Comparison of ENCODE assay signal across 15 mouse cellular contexts in genomic region chr11:50391272-50391960, GRCm38 (mm10). TPM values are rescaled to one million over a fixed set of nuclear protein-coding genes. Genes with fewer than 3 reads are reported as not detected.
DNase-seq lines count a peak whose midpoint lies in the region; ATAC-seq and TF ChIP-seq lines count a peak whose summit lies in the region.
"Had no signal": no experiment of that assay in that cellular context is flagged by ENCODE, and none has a peak within 500 bp of the region (broad histone marks: within the 10 kb centered on the region; RNA-seq: fewer than 3 reads in every experiment).

No protein-coding gene starts in this region.

- no peak for ATAC-seq in forebrain, embryonic 11.5 days (replicated peaks; ENCODE audit: low FRiP score)
- ATAC-seq in kidney, postnatal 0 days (replicated peaks; ENCODE audit: low FRiP score, low read depth), result 0 out of 2 replicates have a peak, but pooled peaks have one; percentile 31
- peak; percentile 80 for ATAC-seq in heart, embryonic 15.5 days (replicated peaks; ENCODE audit: insufficient number of reproducible peaks, insufficient read depth, low FRiP score, low read depth)

- no peak overlapping the region for H3K27ac ChIP-seq in forebrain, embryonic 11.5 days (ENCODE audit: low read depth, low read length)
- H3K27ac ChIP-seq in forebrain, embryonic 10.5 days, result no peak overlapping the region
- H3K27ac ChIP-seq in kidney, postnatal 0 days, result no peak overlapping the region
- H3K27ac ChIP-seq in heart, embryonic 15.5 days, result peak overlapping the region; percentile 72
- H3K27ac ChIP-seq: embryonic facial prominence, embryonic 13.5 days; forebrain, embryonic 12.5 days; macrophage had no signal

- DNase-seq in forebrain, embryonic 11.5 days (ENCODE audit: low spot score), result peak; percentile 38
- no peak for DNase-seq in forebrain, embryonic 10.5 days (ENCODE audit: extremely low spot score, low spot score)
- no peak for DNase-seq in kidney, postnatal 0 days (ENCODE audit: low spot score)
- DNase-seq in kidney, postnatal 36 days, result no peak
- DNase-seq in cerebellum, adult 18-20 months, result no peak
- no peak for DNase-seq in urinary bladder, postnatal 4 days (ENCODE audit: low spot score in 2 of 2)
- DNase-seq: kidney, postnatal 10 days; spleen, adult 18-20 months had no signal

- no peaks in the 10 kb centered on the region for H3K27me3 ChIP-seq in forebrain, embryonic 11.5 days (ENCODE audit: control insufficient read depth, insufficient read depth, low read length)
- no peaks in the 10 kb centered on the region for H3K27me3 ChIP-seq in forebrain, embryonic 10.5 days (ENCODE audit: poor library complexity, severe bottlenecking)
- no peaks in the 10 kb centered on the region for H3K27me3 ChIP-seq in kidney, postnatal 0 days (ENCODE audit: insufficient read depth, low read length)
- no peaks in the 10 kb centered on the region for H3K27me3 ChIP-seq in E14TG2a.4 (ENCODE audit: insufficient read depth, low read length)
- H3K27me3 ChIP-seq in heart, embryonic 15.5 days, result no peaks in the 10 kb centered on the region
- H3K27me3 ChIP-seq: CH12.LX; embryonic facial prominence, embryonic 13.5 days; forebrain, embryonic 12.5 days had no signal

- H3K9ac ChIP-seq in forebrain, embryonic 11.5 days (ENCODE audit: low read length), result no peak overlapping the region
- H3K9ac ChIP-seq in kidney, postnatal 0 days (ENCODE audit: low read depth, low read length), result no peak overlapping the region
- H3K9ac ChIP-seq in heart, embryonic 15.5 days, result peak overlapping the region; percentile 8; the same call in 1 of the 2 replicates
- H3K9ac ChIP-seq: embryonic facial prominence, embryonic 13.5 days; forebrain, embryonic 12.5 days had no signal

- H3K4me2 ChIP-seq in forebrain, embryonic 11.5 days (ENCODE audit: low read depth, low read length, severe bottlenecking), result no peak overlapping the region
- no peak overlapping the region for H3K4me2 ChIP-seq in kidney, postnatal 0 days (ENCODE audit: low read length)
- H3K4me2 ChIP-seq in heart, embryonic 15.5 days, result no peak overlapping the region
- H3K4me2 ChIP-seq: embryonic facial prominence, embryonic 13.5 days; forebrain, embryonic 12.5 days had no signal

- H3K4me1 ChIP-seq in forebrain, embryonic 11.5 days (replicated peaks; ENCODE audit: control insufficient read depth, insufficient read depth, low read length), result no peaks in the 10 kb centered on the region
- no peaks in the 10 kb centered on the region for H3K4me1 ChIP-seq in forebrain, embryonic 10.5 days
- no peaks in the 10 kb centered on the region for H3K4me1 ChIP-seq in kidney, postnatal 0 days (replicated peaks; ENCODE audit: insufficient read depth, low read length)
- H3K4me1 ChIP-seq in E14TG2a.4 (replicated peaks; ENCODE audit: low read depth, low read length), result peaks cover 55% of the 10 kb centered on the region
- peaks cover 12% of the 10 kb centered on the region for H3K4me1 ChIP-seq in heart, embryonic 15.5 days (replicated peaks)
- H3K4me1 ChIP-seq: embryonic facial prominence, embryonic 13.5 days; forebrain, embryonic 12.5 days had no signal

- no peak overlapping the region for H3K4me3 ChIP-seq in forebrain, embryonic 11.5 days (ENCODE audit: low read depth, low read length)
- H3K4me3 ChIP-seq in forebrain, embryonic 10.5 days, result no peak overlapping the region
- no peak overlapping the region for H3K4me3 ChIP-seq in kidney, postnatal 0 days (replicated peaks; ENCODE audit: low read depth, low read length)
- 0 out of 2 replicates have a peak overlapping the region, but pooled peaks have one; percentile 8 for H3K4me3 ChIP-seq in E14TG2a.4 (replicated peaks; ENCODE audit: low read length)
- H3K4me3 ChIP-seq in heart, embryonic 15.5 days, result no peak overlapping the region
- H3K4me3 ChIP-seq: embryonic facial prominence, embryonic 13.5 days; forebrain, embryonic 12.5 days had no signal

- TF ChIP-seq CTCF in kidney, postnatal 0 days (IDR thresholded peaks at IDR 0.05; ENCODE audit: low read depth), result no peak
- no peak for TF ChIP-seq CTCF in E14TG2a.4 (conservative IDR thresholded peaks at IDR 0.05; ENCODE audit: low read length)

- no peaks in the 10 kb centered on the region for H3K9me3 ChIP-seq in forebrain, embryonic 11.5 days (ENCODE audit: control insufficient read depth, low read length)
- no peaks in the 10 kb centered on the region for H3K9me3 ChIP-seq in forebrain, embryonic 10.5 days
- H3K9me3 ChIP-seq in kidney, postnatal 0 days (replicated peaks; ENCODE audit: low read length), result no peaks in the 10 kb centered on the region
- no peaks in the 10 kb centered on the region for H3K9me3 ChIP-seq in E14TG2a.4 (ENCODE audit: low read length)
- no peaks in the 10 kb centered on the region for H3K9me3 ChIP-seq in heart, embryonic 15.5 days (replicated peaks)
- H3K9me3 ChIP-seq: embryonic facial prominence, embryonic 13.5 days; forebrain, embryonic 12.5 days had no signal

- peaks cover 2% of the 10 kb centered on the region; the same call in 1 of the 2 replicates for H3K36me3 ChIP-seq in forebrain, embryonic 11.5 days (ENCODE audit: control insufficient read depth, insufficient read depth, low read length)
- H3K36me3 ChIP-seq in forebrain, embryonic 10.5 days (replicated peaks), result peaks cover 87% of the 10 kb centered on the region
- H3K36me3 ChIP-seq in kidney, postnatal 0 days (ENCODE audit: insufficient read depth, low read length), result peaks cover 46% of the 10 kb centered on the region
- peaks cover 51% of the 10 kb centered on the region for H3K36me3 ChIP-seq in E14TG2a.4 (ENCODE audit: insufficient read depth, low read length)
- H3K36me3 ChIP-seq in heart, embryonic 15.5 days, result peaks cover 42% of the 10 kb centered on the region

- 78% methylated on average over 4 of the region's 4 CpGs for WGBS in forebrain, embryonic 11.5 days
- 84% methylated on average over 4 of the region's 4 CpGs for WGBS in forebrain, embryonic 10.5 days
- 90% methylated on average over 4 of the region's 4 CpGs for WGBS in kidney, postnatal 0 days
- 53% methylated on average over 4 of the region's 4 CpGs for WGBS in heart, embryonic 15.5 days

RNA-seq across cellular contexts. Expression of gene Hnrnph1, which starts 14.6 kb away (rescaled TPM):
- polyA plus RNA-seq in forebrain, embryonic 11.5 days (2014; fragmentation: Nextera tagmentation; extraction: Ambion mirVana), result 833 and 855 TPM in 2 replicates
- 634 and 666 TPM in 2 replicates for polyA plus RNA-seq in forebrain, embryonic 10.5 days (2016; fragmentation: Nextera tagmentation; extraction: Ambion mirVana)
- 294 and 309 TPM in 2 replicates for polyA plus RNA-seq in kidney, postnatal 0 days (2015; fragmentation: Nextera tagmentation; extraction: Ambion mirVana)
- 190 and 235 TPM in 2 replicates for polyA plus RNA-seq in heart, embryonic 15.5 days (2015; fragmentation: Nextera tagmentation; extraction: Ambion mirVana)

RNA-seq across cellular contexts. Expression of gene Cby3, which starts 37.2 kb away (rescaled TPM):
- 0.47 TPM in 1 of 2 replicates, not detected in the other for polyA plus RNA-seq in forebrain, embryonic 11.5 days (2014; fragmentation: Nextera tagmentation; extraction: Ambion mirVana)
- polyA plus RNA-seq in forebrain, embryonic 10.5 days (2016; fragmentation: Nextera tagmentation; extraction: Ambion mirVana), result 0.23 and 0.57 TPM in 2 replicates
- 1.4 and 1.5 TPM in 2 replicates for polyA plus RNA-seq in kidney, postnatal 0 days (2015; fragmentation: Nextera tagmentation; extraction: Ambion mirVana)
- 0.20 and 0.30 TPM in 2 replicates for polyA plus RNA-seq in heart, embryonic 15.5 days (2015; fragmentation: Nextera tagmentation; extraction: Ambion mirVana)
- polyA plus RNA-seq: forebrain, embryonic 12.5 days; liver, embryonic 16.5 days; macrophage had no signal

RNA-seq across cellular contexts. Expression of gene Rufy1, which starts 39.5 kb away (rescaled TPM):
- 23.9 and 26.7 TPM in 2 replicates for polyA plus RNA-seq in forebrain, embryonic 11.5 days (2014; fragmentation: Nextera tagmentation; extraction: Ambion mirVana)
- polyA plus RNA-seq in forebrain, embryonic 10.5 days (2016; fragmentation: Nextera tagmentation; extraction: Ambion mirVana), result 23.1 and 24.0 TPM in 2 replicates
- polyA plus RNA-seq in kidney, postnatal 0 days (2015; fragmentation: Nextera tagmentation; extraction: Ambion mirVana), result 29.0 and 31.7 TPM in 2 replicates
- 25.6 and 28.9 TPM in 2 replicates for polyA plus RNA-seq in heart, embryonic 15.5 days (2015; fragmentation: Nextera tagmentation; extraction: Ambion mirVana)
